Mouse (Mus musculus): ENCODE measurements around the gene Adcy6.

The Adcy6 gene

DNA sequence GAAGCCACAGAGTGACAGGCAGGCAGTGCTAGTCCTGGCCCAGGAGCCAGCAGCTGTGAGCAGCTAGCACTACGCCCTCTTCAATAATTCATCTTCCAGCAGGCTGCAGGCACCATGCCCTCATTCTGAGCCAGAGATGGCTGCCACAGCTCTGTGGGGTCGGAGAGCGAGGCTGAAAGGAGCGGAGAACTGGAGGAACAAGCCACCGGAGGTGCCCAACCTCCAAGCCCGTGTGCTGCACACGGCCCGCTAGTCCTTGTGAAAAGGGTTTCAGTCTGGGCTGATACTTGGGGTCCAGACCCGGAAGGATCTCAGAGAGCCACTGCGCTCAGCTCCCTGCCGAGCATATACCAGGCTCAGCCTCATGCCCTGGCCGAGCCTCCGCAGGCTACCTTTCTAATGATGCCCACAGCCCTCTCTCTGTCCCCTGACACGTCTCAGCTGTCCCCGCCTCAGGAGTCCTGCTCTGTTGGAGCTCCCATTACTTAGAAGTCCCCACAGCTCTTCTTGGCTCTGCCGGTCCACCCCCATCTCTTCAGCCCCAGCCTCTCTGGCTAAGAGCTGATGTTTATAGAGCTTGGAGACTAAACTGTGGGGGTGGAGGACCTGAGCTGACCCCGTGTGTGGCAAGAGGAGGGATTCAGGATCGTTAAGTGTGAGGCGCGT is 18.8 kb upstream of the Adcy6 start:
- no peak for DNase-seq (ENCODE audit: extremely low read depth, low read depth)

DNA sequence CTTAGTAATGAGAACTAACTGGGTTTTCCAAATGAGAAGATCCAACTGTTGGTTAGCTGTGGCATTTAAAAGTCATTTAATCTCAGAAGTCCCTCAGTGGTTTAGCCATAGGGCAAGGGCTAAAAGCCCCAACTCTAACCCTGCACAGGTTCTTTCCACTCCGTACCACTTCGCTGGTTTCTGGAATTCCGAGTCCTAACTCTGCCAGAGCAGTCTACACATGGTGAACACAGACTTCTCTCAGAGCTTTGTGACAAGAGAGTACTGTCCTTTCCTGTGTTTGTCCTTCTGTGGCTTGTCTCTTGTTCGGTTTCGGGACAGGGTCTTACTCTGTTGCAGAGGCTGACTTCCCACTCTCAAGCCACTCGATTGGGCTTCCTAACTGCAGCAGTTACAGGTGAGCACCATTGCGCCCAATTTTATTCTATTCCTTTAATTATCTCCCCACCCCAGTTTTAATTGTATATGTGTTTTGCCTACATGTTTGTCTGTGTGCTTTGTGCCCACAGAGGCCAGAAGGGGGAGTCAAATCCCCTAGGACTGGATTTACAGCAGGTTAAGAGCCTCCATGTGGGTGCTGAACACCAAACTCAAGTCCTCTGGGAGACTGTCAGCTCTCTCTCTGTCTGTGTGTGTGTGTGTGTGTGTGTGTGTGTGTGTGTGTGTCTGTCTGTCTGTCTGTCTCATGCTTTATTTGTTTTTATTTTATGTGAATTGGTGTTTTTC is 16.8 kb upstream of the Adcy6 start:
- no peak for DNase-seq (ENCODE audit: extremely low read depth, low read depth)

DNA sequence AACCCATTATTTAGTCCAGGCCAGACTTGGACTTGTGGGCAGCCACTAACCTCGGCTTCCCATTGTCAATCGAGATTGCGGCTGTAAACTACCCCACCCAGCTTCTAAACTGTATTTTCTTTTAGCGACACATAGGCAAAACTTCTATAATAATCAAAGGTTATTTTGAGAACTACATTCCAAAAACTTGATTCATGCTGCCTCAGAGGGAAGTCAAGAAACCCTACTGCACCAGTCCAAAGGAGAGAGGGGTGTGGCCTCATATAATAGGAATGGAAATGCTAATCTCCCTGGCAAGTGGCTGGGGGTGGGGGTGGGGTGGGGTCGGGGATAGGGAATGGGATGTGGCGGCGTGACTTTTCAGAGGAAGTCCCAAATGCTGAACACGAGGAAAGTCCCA is 16.2 kb upstream of the Adcy6 start:
- no peak for DNase-seq (ENCODE audit: extremely low read depth, low read depth)

DNA sequence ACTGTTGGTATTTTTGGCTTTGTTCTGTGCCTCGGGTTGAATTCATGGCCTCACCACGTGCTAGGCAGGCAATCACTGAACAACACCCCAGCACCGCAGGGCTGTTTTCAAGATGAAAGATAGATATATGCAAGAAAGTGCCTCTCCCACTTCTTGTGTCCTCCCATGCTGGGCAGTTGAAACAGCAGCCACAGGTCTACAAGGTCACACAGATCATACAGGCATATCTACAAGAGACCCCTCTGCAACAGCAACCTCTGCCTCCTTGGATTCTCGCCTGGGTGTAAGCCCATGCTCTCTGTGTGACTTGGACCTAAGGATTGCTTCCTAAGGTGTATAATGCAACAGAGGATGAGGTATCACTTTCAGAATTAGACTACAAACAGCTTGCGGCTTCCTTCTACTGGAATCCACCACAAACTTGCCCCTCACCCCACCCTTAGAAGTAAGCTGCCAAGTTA is 13.5 kb upstream of the Adcy6 start:
- DNase-seq (ENCODE audit: extremely low read depth, low read depth) = no peak

DNA sequence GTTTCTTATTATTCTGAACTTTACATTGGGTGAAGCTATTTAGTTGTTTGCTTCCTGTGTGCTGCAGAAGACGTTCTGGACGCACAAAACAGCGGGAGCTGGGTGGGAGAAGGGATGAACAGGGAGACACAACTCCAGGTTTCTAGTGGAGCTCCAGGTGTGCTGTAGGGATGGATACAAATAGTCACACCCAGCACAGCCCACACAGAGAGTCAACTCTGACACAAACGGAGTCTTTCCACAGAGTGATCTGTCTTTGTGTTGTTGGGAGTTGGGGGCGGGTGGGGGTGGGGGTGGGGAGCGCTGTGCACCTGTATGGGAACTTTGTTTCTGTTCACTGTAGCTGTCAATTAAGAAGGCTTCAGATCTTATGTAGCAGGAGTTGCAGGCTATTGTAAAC is 12.8 kb upstream of the Adcy6 start:
- no peak for DNase-seq (ENCODE audit: extremely low read depth, low read depth)

DNA sequence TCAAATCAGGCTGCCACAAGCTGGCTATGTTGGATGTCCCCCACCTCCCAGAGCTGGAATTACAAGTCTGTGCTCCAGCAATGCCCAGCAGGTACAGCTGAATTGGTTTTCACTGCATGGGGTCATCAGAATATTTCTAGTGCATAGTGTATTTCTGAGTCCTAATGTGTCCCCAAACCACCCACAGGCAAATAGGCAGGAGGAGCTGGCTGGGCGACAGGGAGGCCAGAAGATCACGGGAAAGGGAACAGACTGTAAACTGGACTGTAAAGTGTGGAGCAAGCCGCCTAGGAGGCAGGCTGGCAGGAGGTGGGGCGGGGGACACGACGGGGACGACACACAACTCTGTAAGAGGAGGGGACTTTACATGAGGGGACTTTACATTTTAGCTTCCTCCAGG is 12.3 kb upstream of the Adcy6 start:
- DNase-seq (ENCODE audit: extremely low read depth, low read depth) = no peak

DNA sequence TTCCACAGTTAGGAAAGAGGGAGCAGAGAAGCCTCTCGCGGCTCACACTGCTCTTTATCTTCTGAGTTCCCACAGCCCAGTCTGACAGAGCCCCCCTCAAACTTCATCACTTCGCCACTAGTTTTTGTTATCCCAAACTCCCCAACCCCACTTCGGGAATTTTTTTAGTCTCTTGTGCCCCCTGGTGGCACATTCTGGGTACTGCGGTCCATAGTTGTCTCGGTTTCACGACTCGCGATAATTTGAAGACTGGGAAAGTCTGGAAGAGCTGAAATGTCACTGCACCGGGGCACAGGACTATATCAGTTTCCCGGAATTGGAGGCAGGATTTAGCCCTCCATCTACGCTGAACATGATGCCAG is 7.3 kb upstream of the Adcy6 start:
- no peak for DNase-seq (ENCODE audit: extremely low read depth, low read depth)

DNA sequence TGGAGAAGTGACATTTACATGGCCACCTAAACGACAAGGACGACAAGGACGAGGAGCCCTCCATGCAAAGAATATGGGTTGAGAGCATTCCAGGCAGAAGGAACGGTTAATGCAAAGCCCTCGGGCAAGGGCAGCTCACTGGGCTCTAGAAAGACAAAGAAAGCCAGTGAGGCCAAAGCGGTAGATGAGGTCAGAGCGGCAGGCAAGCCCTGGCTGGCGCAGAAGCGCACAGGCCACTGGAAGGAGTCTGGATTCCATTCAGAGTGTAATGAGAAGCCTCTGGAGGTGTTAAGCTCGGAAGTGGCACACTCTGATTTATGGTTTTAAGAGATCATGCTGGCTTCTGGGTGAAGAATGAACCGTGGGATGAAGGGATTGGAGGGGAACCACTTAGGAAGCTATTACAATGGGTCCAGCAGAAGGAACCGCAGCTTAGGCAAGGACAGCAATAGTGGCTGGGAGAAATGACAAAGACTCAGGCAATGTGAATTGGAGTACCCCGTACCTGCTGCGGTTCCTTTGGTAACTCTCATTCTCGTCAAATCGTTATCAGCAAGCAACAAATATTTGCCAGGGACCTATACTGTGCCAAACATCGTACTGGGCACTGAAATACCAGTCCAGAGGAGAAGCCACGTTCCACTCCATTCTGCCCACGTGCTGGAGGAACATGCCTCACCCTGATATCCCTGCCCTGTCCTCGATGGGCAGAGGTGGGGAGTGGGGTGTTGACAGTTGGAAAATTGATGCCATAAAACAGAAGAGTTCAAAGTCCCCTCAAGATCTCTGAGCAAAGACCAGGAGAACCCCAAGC is 6.7 kb upstream of the Adcy6 start:
- no peak for DNase-seq (ENCODE audit: extremely low read depth, low read depth)

DNA sequence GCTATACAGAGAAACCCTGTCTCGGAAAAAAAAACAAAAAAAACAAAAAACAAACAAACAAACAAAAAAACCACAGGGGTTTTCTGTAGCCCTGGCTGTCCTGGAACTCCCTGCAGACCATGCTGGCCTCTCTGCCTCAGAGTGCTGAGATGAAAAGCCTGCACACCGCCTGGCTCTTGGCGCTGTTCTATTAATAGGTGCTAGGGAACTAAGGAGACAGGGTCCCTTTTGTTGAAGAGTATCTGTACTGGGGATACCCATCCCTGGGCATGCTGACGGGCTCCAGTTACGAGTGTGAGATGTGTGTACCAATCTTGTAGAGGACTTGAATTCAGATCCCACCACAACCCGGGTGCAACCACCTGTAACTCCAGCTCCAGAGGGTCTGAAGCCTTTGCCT is 5.9 kb upstream of the Adcy6 start:
- DNase-seq (ENCODE audit: extremely low read depth, low read depth) = no peak

DNA sequence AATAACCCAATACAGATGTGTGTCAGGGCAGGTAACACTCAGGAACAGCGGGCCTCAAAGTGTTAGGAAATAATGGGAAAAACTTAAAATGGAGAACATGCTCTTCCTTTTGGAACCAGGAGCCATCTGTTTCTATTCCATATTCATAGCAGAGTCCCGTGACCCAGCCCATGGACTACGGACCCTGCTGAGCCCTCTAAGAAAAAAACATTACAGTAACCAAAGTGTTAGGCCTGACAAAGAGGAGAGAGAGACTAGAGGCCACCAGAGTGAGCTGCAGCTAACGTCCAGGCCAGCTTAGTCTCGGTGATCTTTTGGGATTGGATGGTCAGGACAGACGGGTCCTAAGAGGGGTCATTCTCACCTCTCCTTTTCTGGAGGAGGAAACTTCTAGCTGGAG is 5.1 kb upstream of the Adcy6 start:
- DNase-seq (ENCODE audit: extremely low read depth, low read depth) = no peak

DNA sequence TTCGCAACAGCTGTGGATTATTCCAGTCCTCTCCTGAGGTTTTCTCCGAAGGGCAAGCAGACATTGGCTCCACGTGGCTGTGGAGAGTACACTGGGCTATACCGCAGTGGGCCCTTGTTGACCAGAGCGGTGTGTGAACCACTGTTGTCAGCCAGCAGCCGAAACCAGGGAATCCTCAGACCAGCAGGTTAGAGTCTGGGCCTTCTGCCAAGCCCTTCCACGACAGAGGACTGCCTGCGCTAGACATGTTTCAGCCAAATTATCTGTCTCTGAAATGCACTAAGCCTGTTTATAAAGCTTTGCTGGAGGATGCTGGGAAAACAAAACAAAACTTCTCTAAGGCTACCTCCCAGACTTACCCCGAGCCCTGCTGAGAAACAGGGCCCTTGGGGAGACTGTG is 4.7 kb upstream of the Adcy6 start:
- no peak for DNase-seq (ENCODE audit: extremely low read depth, low read depth)

DNA sequence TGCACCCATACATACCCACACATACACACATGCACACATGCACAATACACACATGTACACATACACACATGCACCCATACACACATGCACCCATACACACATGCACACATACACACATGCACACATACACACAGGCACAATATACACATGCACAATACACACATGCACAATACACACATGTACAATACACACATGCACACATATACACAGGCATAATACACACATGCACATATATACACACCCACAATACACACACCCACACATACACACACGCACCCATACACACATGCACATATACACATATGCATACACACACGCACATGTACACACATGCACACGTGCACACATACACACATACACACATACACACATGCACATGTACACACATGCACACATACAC is 2.4 kb upstream of the Adcy6 start:
- no peak for DNase-seq (ENCODE audit: extremely low read depth, low read depth)

DNA sequence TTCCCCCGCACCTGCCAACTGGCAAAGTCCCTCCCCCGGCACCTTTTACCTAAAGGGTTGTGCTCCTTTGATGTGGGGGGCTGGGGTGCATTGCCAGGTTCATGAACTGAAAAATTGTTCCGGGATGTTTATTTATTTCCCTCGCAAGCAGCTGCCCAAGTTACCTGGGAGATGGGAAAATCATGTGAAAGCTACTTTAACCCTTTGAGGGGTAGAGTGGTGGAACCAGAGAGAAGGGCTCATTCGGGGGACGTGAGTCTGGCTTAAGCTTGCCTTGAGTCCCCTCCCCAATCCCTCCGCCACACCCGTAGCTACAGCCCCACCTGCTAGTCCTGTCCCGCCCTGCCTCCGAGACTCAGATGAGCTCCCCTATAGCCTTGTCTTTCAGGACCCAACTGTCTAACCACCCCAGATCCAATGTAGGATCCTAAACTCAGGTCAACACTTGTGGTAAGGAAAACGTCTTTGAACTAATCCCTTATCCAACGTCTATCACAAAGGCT is 306 bp upstream of the Adcy6 start:
- DNase-seq (ENCODE audit: extremely low read depth, low read depth) = no peak

DNA sequence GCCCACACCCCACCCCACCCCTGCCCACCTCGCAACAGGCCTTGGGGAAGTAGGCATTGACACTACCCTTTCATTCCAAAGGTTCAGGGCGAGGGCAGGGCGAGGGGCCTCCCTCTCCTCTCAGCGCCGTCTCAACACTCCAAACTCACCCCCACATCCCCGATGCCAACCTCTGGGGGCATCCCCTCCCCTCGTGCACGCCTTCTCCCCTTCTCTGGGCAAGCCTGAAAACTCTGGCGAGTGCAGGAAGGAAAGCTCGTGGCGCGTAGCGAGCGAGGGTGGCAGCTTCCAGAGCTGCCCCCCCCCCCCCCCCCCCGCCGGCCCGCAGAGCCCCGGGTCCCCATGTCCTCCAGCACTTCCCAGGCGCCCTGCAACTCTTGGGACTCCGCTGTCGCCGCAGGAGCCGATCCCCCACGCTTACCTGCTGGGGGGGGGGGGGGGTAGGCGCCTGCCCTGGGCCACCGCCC is 1.1 kb downstream of the Adcy6 start:
- no peak for DNase-seq (ENCODE audit: extremely low read depth, low read depth)

DNA sequence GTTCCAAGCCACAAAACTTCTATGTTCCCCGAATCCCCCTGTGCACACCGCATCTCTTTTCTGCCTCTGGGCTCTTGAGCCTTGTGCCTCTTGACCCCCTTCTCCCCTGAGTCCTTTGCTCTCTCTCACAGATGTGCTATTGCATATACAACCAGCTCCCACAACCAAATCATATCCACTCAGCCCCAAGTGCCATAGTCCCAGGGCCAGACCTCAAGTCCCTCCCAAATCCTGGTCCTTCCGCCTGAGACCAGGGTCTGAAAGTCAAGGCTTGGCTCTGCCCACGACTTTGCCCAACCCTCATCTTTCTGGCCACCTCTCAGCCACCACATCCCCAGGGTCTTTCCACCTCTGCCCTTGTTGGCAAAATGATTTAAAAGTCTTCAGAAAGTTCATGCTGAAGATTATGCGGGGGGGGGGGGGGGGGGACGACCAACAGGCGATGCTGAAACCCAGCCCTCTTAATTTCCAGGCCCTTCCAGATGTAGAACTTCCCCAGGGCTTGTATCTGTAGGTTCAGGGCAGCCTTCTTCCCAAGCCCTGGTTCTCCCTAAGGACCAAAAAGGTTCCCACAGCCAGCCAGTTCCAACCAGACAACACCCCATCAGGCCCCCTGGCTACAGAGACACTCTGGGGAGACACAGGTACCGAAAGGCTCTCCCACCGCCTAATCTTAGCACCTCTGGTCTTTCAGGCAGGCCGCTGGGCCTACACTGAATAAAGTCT is 1.7 kb downstream of the Adcy6 start:
- peak; percentile 33 for DNase-seq (ENCODE audit: extremely low read depth, low read depth)

DNA sequence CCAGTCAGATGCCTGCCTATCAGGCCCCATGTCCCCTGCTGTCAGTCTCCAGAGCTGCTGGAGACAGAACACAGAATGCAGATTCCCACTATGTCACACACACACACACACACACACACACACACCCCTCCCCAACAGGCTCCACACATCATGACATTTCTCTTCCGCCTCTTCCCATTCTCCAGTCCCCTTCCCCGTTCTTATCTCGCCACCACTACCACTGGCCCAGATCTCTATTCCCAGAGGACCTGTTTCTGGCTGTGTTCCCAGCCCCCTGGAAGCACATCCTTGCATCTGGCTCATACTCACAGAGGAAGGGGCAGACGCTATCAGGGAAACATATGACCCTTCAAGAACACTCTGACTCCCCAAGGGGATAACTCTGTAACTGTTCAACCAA is 2.3 kb downstream of the Adcy6 start:
- DNase-seq (ENCODE audit: extremely low read depth, low read depth) = peak; percentile 43

DNA sequence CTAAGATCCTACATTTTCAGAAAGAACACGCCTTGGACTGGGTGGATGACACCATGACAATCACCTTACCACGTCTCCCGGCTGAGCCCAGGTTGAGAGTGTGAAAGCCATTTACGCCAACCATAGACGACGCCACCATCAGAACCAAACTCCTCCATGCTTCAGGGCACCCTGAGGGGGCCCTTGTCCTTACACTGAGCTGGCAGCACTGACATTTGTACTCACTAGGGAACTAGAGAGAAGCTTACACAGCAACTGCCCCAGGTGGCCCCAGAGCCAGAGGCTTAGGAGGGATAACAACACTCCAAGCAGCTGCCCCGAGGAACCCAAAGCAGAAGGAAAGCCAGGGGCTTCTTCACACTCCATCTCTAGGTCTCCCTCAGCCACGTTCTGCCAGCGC is 3.1 kb downstream of the Adcy6 start:
- peak; percentile 41 for DNase-seq (ENCODE audit: extremely low read depth, low read depth)

DNA sequence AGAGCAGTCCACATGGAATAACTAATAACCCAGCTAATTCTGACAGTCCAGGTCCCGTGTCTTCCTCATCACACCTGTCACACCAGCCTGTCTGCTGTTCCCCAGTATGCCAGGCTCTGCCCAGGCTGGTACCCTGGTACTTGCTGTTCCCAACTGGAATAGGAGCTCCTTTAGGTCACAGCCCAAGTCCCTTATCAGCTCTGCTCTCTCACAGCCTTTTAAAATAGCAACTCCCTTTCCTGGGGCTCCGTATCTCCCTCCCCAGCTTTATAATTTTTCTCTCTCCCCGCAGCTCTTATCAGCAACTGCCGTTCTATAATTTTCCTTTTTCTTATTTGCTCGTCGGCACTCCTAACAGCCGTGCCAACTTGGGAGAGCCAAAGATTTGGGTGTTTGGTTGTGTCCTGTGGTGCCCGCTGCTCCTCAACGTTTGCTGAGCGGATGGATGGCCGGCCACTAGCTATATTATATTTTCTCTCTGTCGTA is 3.8 kb downstream of the Adcy6 start:
- DNase-seq (ENCODE audit: extremely low read depth, low read depth) = peak; percentile 98

DNA sequence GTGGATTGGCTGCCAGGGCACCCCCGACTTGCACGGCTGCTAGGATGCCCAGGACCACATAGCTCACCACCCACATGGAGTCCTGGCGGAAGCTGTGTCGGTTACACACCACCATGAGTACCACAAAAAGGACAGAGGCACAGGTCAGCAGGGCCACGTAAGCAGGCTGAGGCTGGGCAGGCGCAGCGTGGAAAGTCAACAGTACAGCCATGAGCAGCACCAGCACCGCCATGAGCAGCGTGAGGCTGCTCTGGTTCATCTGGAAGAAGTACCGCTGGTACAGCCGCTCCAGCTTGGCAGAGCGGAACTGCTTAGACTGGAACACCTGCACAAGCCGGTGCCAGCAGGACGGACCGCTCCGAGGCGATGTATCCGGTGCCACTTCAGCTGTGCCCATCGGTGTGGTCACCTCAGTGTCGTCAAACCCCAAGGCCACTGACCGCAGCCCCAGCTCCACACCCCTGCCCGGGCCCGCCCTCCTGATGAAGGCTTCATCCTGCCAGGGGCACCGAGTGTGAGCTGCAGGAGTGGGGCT is 5.8 kb downstream of the Adcy6 start:
- no peak for DNase-seq (ENCODE audit: extremely low read depth, low read depth)

DNA sequence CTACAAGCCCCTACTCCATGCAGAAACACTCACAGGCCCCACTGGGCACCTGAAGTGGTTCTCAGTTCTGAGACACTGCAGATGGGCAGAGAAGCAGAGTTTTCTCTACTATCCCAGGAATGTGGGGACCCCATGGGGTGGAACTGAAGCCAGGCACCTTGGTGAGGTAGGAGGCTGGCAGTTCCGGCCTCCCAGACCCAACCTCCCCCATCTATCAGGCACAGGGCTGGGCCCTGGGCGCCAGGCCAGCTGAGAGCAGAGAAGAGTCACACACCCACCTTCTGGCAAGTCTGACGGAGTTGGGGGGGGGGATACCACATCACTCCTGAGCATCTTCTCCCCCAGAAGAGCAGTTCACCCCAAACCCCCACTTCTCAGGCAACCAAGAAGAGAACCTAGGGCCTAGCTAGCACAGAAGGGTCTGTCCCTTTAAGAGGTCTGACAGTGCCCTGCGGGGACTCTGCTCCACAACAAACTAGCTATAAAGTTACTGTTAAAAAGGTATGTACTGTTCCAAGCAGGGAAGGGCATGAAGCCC is 6.9 kb downstream of the Adcy6 start:
- peak; percentile 72 for DNase-seq (ENCODE audit: extremely low read depth, low read depth)

Measured in MEL-GATA-1-ER (cell line).